Mouse (Mus musculus): ENCODE data around the gene Cmss1.

The Cmss1 gene

DNA sequence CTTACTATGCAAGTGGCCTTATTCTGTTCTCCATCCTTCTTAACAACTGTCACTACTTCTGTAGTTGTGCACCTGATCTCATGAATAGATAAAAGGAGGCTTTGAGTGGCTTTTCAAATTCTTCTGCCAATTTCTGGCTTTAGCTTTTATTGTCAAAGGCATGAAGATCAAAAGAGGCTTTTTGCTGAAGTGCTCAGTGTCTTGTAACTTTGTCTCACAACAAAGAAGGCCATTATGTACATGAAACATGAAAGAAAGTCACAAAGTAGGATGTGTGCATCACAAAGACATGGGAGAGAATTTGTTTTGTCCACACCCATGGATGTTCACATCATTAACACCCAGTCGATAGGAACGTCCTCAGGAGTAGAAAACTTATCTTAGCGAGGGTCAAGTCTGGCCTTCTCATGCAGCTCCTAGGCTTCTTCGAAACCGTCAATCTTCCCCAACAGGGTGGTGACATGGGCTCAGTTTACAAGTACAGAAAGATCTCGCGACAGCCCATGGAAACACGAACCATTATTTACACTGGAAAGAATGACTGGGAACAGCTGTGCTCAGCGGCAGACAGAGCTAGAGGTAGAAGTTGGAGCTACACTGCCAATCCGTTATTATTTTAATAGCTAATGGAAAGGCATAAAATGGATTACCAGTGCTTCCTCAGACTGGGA is 133.1 kb downstream of the Cmss1 start:
- no peak for ATAC-seq (ENCODE audit: low TSS enrichment)

DNA sequence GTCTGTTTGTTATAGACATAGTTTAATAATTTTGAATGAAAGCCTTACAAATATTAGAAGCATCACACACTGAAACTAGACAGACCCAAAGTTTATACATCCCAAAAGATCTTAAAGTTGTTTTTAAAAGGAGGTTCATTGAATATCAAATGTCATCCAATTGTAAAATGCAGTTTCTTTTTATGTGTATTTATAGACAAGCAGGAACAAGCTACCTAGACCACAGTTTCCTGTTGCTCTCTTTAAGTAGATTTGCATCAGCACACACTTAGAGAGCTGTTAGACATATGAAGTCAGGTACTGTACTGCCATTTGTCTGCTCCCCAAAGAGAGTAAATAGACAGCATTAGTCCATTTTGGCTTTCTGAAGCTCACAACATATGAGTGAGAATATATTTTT is 135.6 kb downstream of the Cmss1 start:
- ATAC-seq (ENCODE audit: low TSS enrichment): no peak

- ATAC-seq (ENCODE audit: low TSS enrichment): no peak
Measured at GRCm38 (mm10) chr16:57470286-57470830, 136.3 kb downstream of the Cmss1 start.

DNA sequence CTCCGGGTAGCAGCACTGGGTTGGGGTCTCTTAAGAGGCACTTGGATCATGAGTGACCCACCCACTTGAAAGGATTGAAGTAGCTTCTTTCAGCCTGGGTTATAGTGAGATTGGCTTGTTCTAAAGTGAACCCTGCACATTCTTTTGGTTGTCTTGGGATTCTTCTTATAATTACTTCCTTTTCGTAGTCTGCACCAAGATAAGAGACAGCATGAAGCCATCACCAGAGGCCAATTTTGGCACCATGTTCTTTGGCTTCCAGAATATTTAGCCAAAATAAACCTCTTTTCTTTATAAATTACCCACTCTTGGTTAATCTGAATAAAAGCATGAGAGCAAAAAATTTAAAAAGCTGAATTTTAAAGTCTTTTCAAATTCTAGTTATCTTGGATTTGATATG is 136.8 kb downstream of the Cmss1 start:
- ATAC-seq (ENCODE audit: low TSS enrichment): no peak

DNA sequence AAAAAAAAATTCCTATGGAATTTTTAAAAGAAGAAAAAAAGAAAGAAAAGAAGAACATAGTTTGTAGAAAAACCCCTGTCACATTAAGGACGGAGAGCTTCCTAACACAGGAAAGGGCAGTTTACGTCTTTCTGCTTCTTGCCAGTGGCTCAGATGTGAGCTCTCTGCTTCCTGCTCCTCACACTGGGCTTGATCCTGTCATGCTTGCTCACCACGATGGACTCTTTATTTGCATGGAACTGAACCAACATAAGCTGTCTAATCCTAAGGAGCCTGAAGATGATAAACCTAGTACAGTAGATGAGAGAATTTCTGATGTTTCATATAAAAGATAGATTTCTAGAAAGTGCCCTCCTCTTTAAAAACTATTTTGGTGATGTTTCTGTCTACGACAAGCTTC is 137.4 kb downstream of the Cmss1 start:
- no peak for ATAC-seq (ENCODE audit: low TSS enrichment)

GRCm38 (mm10) chr16:57465386-57465913 is 141.2 kb downstream of the Cmss1 start:
- no peak for ATAC-seq (ENCODE audit: low TSS enrichment)

DNA sequence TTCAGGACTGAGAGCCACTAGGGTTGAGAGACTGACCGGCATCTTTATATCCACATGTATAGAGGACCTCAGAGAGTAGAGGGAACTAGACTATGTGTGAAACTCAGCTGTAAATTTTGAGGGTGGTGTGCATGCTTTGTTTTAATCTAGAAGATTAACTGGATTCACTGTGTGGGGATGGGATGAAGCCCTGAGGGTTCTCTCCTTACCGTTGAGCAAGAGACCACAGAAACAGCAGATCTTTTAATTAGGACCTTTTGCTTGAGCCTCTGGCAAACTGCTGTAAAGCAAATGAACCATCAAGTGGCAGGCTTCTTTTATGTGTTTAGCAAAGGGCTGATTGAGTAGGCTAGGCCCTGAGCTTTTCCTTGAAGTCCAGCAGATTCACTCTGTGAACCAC is 150.7 kb downstream of the Cmss1 start:
- no peak for ATAC-seq (ENCODE audit: low TSS enrichment)

- ATAC-seq (ENCODE audit: low TSS enrichment): no peak
Measured at GRCm38 (mm10) chr16:57455573-57455972, 151.1 kb downstream of the Cmss1 start.

GRCm38 (mm10) chr16:57454106-57454763 is 152.4 kb downstream of the Cmss1 start:
- ATAC-seq (ENCODE audit: low TSS enrichment): no peak

DNA sequence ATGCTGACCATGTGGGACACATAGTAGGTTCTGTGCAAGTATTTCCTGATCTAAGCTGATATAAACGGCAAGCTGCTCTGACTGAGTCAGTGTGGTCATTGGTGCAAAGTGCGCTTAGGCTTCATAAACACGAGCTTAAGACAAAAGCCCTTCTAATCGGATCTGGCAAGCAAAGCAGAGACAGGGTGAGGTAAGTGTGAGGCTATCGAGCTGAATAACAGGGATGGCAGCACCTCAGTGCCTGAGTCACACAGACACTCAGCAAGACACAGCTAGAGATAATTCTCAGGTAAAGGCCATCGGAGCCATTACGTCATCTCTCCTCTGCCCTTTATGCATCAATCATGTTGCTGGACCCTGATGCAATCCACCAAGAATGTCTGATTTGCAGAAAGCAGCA is 153.7 kb downstream of the Cmss1 start:
- ATAC-seq (ENCODE audit: low TSS enrichment): no peak

DNA sequence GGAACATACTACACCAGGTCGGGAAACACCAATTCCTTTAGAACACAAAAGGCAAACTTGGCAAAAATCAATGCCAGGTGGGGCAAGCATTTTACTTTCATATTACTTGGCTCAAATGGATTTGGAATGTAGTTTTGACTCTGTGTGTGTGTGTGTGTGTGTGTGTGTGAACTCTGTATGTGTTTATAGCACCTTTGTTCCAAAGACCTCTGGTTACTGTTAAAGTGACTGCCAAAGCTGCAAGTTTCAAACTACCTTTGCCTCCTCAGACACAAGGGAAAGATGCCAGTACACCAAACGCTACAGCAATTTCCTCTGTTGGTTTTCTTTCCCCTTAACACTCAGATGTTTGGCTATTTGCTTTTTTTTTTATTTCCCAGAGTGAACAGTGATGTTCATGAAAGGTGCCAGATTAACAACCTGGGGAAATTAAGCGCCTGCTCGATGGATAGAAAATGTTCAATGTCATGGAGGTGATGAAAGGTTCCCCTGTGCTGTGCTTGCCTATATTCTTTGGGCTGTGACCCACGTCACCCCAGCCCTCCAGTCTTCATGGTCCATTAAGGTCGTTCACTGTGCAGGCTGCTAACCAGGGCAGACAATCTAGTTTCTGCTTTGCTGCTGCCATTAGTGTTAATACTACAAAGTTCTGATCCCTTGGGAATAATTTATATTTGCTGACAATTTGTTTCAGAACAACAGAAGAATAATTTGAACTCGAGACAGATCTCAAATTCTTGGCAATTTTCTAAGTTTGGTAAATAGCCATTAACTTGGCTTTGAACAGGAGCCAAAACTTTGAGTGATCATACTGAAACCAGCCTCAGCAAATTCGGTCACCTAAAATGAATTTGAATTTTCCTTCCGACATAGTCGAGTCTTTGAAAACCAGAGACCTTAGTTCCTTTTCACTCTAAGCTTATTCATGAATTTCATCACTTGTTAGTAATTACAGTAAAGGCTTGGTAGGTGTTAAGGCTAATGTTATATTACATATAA is 161.3 kb downstream of the Cmss1 start:
- ATAC-seq (ENCODE audit: low TSS enrichment): no peak

GRCm38 (mm10) chr16:57440706-57441437 is 165.8 kb downstream of the Cmss1 start:
- ATAC-seq (ENCODE audit: low TSS enrichment): no peak

GRCm38 (mm10) chr16:57439206-57439605 is 167.5 kb downstream of the Cmss1 start:
- no peak for ATAC-seq (ENCODE audit: low TSS enrichment)

DNA sequence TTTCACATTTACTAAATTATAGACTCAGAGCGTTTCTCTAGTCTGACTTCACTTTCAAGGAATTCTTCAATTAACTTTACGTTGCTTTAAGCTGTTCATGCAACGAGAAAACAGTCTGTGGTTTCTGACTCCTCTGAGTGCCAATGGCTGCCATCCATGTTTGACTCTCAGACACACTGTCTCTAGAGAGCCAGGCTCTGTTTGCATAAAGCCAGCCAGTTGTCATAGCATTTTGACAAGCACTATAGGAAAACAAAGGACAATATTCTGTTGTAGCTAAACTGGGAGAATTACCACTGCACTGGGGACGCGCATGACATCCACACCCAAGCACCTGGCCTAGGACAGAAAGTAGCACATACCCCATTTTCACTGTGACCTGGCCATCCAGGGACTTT is 168.4 kb downstream of the Cmss1 start:
- ATAC-seq (ENCODE audit: low TSS enrichment): no peak

DNA sequence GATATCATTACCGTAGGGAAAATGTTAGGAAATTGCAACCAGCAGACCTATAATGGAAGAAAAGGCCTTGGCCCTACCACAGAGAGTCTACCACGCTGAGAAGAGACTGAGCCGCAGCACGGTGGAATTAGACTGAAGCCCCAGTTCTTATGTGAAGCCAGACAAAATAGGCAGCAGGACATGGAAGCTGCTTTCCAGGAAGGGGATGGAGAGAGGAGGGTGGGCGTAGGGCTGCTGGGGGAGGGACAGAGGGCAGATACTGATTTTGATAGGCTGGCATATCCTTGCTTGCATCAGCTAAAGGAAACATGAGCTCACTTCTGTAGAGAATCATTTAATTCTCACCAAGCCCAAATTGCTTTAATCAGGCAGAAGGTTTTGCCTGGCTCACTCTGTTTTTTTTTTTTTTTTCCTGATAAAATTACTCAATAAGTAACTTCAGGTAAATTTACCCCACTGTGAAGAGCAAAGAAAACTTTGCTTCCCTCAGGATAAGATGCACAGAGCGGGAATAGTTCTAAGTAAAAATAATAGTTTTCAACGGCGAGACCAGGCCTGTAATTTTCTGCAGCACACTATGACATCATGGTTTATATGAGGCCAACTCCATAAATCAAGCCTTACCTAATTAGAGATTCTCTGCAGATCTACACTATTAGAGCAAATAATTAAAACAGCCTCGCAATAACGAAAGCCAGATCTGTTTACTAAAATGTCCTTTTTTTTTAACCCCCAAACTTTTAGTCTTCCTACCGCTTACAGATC is 169.0 kb downstream of the Cmss1 start:
- no peak for ATAC-seq (ENCODE audit: low TSS enrichment)

GRCm38 (mm10) chr16:57434640-57435039 is 172.0 kb downstream of the Cmss1 start:
- ATAC-seq (ENCODE audit: low TSS enrichment): no peak

GRCm38 (mm10) chr16:57433671-57434070 is 173.0 kb downstream of the Cmss1 start:
- ATAC-seq (ENCODE audit: low TSS enrichment): no peak

DNA sequence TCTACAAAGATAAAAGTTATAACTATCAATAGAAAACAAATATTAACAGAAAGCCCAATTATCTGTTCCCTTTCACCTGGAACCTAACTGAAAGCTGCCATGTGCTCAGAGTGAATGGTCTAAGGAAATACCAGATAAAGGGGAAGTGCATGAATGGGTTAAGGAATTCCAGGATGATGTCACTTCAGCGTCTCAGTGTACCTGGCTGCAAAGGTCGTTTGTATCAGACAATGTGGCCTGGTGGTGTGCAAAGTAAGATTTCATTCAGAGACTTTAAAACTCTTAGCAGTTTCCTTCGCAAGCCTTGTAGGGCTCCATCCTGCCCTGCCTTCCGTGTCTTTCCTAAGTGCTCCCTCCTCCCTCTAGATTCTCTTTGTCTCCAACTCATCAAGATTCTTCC is 173.5 kb downstream of the Cmss1 start:
- ATAC-seq (ENCODE audit: low TSS enrichment): no peak

DNA sequence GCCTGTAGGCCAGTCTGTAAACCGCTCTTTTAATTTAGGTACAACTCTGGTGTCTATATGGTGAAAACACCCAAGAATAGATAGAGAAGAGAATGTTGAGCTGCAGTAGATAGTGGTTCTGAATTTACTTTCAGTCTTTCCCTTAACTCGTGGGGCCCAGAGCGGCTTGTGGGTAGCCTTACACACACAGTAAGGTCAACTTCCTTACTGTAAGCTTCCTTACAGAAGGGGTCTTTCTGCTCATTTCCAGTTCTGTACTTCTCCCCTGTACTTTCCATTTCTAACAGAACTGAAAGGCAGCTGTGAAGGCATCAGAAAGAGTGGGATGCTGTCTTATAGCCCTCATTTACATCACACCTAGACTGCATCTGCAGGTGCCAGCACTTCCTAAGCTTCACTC is 175.4 kb downstream of the Cmss1 start:
- ATAC-seq (ENCODE audit: low TSS enrichment): no peak

GRCm38 (mm10) chr16:57428977-57429376 is 177.7 kb downstream of the Cmss1 start:
- no peak for ATAC-seq (ENCODE audit: low TSS enrichment)

Data from frontal cortex, adult (tissue).